Comparison of ENCODE assay signal across 9 mouse cellular contexts in the genomic region with DNA sequence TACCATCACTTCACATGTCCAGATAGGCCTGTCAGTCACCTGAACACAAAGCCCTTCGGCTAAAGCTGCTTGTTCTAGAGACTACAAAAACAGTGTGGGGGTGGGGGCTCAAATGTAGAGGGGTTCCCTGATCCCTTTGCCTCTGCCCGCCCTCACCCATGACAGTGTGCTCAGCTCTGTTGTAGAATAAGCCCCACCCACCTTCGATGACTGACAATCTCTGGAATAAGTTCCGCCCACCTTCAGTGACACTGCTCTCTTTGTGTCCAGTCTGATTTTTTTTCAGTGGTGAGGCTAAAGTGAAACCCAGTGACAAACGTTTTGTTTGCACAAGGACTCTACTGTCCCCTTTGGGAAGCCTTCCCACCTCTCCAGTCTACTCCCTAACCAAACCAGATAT. TPM values are rescaled to one million over a fixed set of nuclear protein-coding genes. Genes with fewer than 3 reads are reported as not detected.
DNase-seq lines count a peak whose midpoint lies in the region; ATAC-seq lines count a peak whose summit lies in the region.
"Had no signal": no experiment of that assay in that cellular context is flagged by ENCODE, and none has a peak within 500 bp of the region (broad histone marks: within the 10 kb centered on the region; RNA-seq: fewer than 3 reads in every experiment).

No protein-coding gene starts in this region.

- no peaks in the 10 kb centered on the region for H3K9me3 ChIP-seq in kidney, embryonic 16.5 days (ENCODE audit: low read length)
- no peaks in the 10 kb centered on the region for H3K9me3 ChIP-seq in embryonic facial prominence, embryonic 15.5 days (replicated peaks)
- no peaks in the 10 kb centered on the region for H3K9me3 ChIP-seq in midbrain, embryonic 14.5 days (ENCODE audit: control insufficient read depth, low read length)

- no peak overlapping the region for H3K27ac ChIP-seq in kidney, embryonic 16.5 days (ENCODE audit: low read length)
- no peak overlapping the region for H3K27ac ChIP-seq in embryonic facial prominence, embryonic 15.5 days (replicated peaks)
- H3K27ac ChIP-seq in midbrain, embryonic 14.5 days (replicated peaks; ENCODE audit: low read depth, low read length): peak overlapping the region; percentile 75; the same call in 1 of the 2 replicates

- H3K27me3 ChIP-seq in kidney, embryonic 16.5 days (ENCODE audit: insufficient read depth, low read length): no peaks in the 10 kb centered on the region
- H3K27me3 ChIP-seq in embryonic facial prominence, embryonic 15.5 days: no peaks in the 10 kb centered on the region
- H3K27me3 ChIP-seq in midbrain, embryonic 14.5 days (ENCODE audit: control insufficient read depth, insufficient read depth, low read length): no peaks in the 10 kb centered on the region

- no peaks in the 10 kb centered on the region for H3K36me3 ChIP-seq in kidney, embryonic 16.5 days (ENCODE audit: insufficient read depth, low read length)
- no peaks in the 10 kb centered on the region for H3K36me3 ChIP-seq in embryonic facial prominence, embryonic 15.5 days
- H3K36me3 ChIP-seq in midbrain, embryonic 14.5 days (ENCODE audit: control insufficient read depth, insufficient read depth, low read length): no peaks in the 10 kb centered on the region

- 0 out of 2 replicates have a peak, but pooled peaks have one; percentile 31 for ATAC-seq in kidney, embryonic 16.5 days (ENCODE audit: low FRiP score, low TSS enrichment)
- ATAC-seq in embryonic facial prominence, embryonic 15.5 days (ENCODE audit: insufficient number of reproducible peaks, low FRiP score, low TSS enrichment, low read depth): peak; percentile 52; the same call in 1 of the 2 replicates
- ATAC-seq in midbrain, embryonic 14.5 days (ENCODE audit: low FRiP score, low TSS enrichment): no peak
- ATAC-seq in erythroblast, adult 5-6 weeks (replicated peaks; ENCODE audit: low FRiP score, poor library complexity, severe bottlenecking): no peak

- no peak overlapping the region for H3K4me3 ChIP-seq in kidney, embryonic 16.5 days (ENCODE audit: low read length)
- H3K4me3 ChIP-seq in embryonic facial prominence, embryonic 15.5 days (replicated peaks): no peak overlapping the region
- no peak overlapping the region for H3K4me3 ChIP-seq in midbrain, embryonic 14.5 days (replicated peaks; ENCODE audit: low read depth, low read length)

- 56% methylated on average over 5 of the region's 5 CpGs for WGBS in kidney, embryonic 16.5 days
- WGBS in embryonic facial prominence, embryonic 15.5 days: 58% methylated on average over 5 of the region's 5 CpGs
- 48% methylated on average over 5 of the region's 5 CpGs for WGBS in midbrain, embryonic 14.5 days

- no peaks in the 10 kb centered on the region; the same call in 1 of the 2 replicates for H3K4me1 ChIP-seq in kidney, embryonic 16.5 days (ENCODE audit: insufficient read depth, low read length)
- no peaks in the 10 kb centered on the region for H3K4me1 ChIP-seq in embryonic facial prominence, embryonic 15.5 days
- peaks cover 35% of the 10 kb centered on the region for H3K4me1 ChIP-seq in midbrain, embryonic 14.5 days (ENCODE audit: control insufficient read depth, insufficient read depth, low read length)

- no peak for DNase-seq in kidney, postnatal 4 days
- DNase-seq in ZHBTc4 (ENCODE audit: low read depth, low spot score): peak; percentile 25
- peak; percentile 53 for DNase-seq in midbrain, embryonic 14.5 days
- DNase-seq in adrenal gland, postnatal 10 days: no peak
- no peak for DNase-seq in gastrocnemius, postnatal 10 days
- DNase-seq: thymus, adult 18-20 months had no signal

- no peak overlapping the region for H3K4me2 ChIP-seq in kidney, embryonic 16.5 days (replicated peaks; ENCODE audit: low read depth, low read length)
- H3K4me2 ChIP-seq in embryonic facial prominence, embryonic 15.5 days (replicated peaks): no peak overlapping the region
- H3K4me2 ChIP-seq in midbrain, embryonic 14.5 days (ENCODE audit: low read length): no peak overlapping the region

- no peak overlapping the region for H3K9ac ChIP-seq in kidney, embryonic 16.5 days (replicated peaks; ENCODE audit: low read length)
- H3K9ac ChIP-seq in embryonic facial prominence, embryonic 15.5 days: no peak overlapping the region
- no peak overlapping the region for H3K9ac ChIP-seq in midbrain, embryonic 14.5 days (replicated peaks; ENCODE audit: low read length)

RNA-seq across cellular contexts. Expression of gene Kcna6, which starts 26.1 kb away (rescaled TPM):
- 3.1 and 3.5 TPM in 2 replicates for polyA plus RNA-seq in kidney, embryonic 16.5 days (2015; fragmentation: Nextera tagmentation; extraction: Ambion mirVana)
- 7.0 and 7.8 TPM in 2 replicates for polyA plus RNA-seq in embryonic facial prominence, embryonic 15.5 days (2015; fragmentation: Nextera tagmentation; extraction: Ambion mirVana)
- 13.3 and 14.3 TPM in 2 replicates for polyA plus RNA-seq in midbrain, embryonic 14.5 days (2014; fragmentation: Nextera tagmentation; extraction: Ambion mirVana)
- total RNA-seq in adrenal gland, postnatal 10 days (2021): 1 to 10 TPM; 3.3 to 5.7 TPM
- total RNA-seq in erythroblast, adult 5-6 weeks (2015; ENCODE audit: low replicate concordance): not detected in 2 replicates
- total RNA-seq in erythroblast, adult 5-6 weeks (2017; ENCODE audit: low replicate concordance): not detected in 2 replicates
- total RNA-seq in gastrocnemius, postnatal 10 days (2021): 1 to 10 TPM; 3.9 to 4.0 TPM

Comparison
In these comparisons a context has a peak if more than half of its experiments do, and no peak if none do; other contexts are left out.
1. ATAC-seq: peak in kidney, embryonic 16.5 days (single experiment) and embryonic facial prominence, embryonic 15.5 days (single experiment); none in midbrain, embryonic 14.5 days (single experiment) and erythroblast, adult 5-6 weeks (single experiment).
2. DNase-seq: peak in ZHBTc4 (single experiment) and midbrain, embryonic 14.5 days (single experiment); none in kidney, postnatal 4 days (0 of 2), adrenal gland, postnatal 10 days (single experiment) and gastrocnemius, postnatal 10 days (single experiment).
3. RNA of gene Kcna6, which starts 26.1 kb away (total RNA-seq): 3.3 to 5.7 TPM in adrenal gland, postnatal 10 days and 3.9 to 4.0 TPM in gastrocnemius, postnatal 10 days; not detected in erythroblast, adult 5-6 weeks; every median in the first group is over 4 times any median in the second.